Mouse (Mus musculus): Measurements from ENCODE around the gene 9430097D07Rik.

Gene 9430097D07Rik

GRCm38 (mm10) chr2:32534061-32534732 is 41.3 kb downstream of the 9430097D07Rik start:
- no peak for DNase-seq (ENCODE audit: low read depth)

GRCm38 (mm10) chr2:32533163-32533562 is 42.3 kb downstream of the 9430097D07Rik start:
- no peak for DNase-seq (ENCODE audit: low read depth)

- no peak for DNase-seq (ENCODE audit: low read depth)
These were observed 45.0 kb downstream of the 9430097D07Rik start for GRCm38 (mm10) chr2:32530479-32530878.

- no peak for DNase-seq (ENCODE audit: low read depth)
These were observed 47.2 kb downstream of the 9430097D07Rik start for GRCm38 (mm10) chr2:32528326-32528725.

GRCm38 (mm10) chr2:32527468-32527966 is 48.0 kb downstream of the 9430097D07Rik start:
- DNase-seq (ENCODE audit: low read depth) = no peak

- DNase-seq (ENCODE audit: low read depth) = no peak
These were observed 49.7 kb downstream of the 9430097D07Rik start for GRCm38 (mm10) chr2:32525816-32526215.

- DNase-seq (ENCODE audit: low read depth) = no peak
These were observed 50.9 kb downstream of the 9430097D07Rik start for GRCm38 (mm10) chr2:32524536-32525031.

Data from c-Kit-positive CD71-negative TER-119-negative erythroid progenitor cells, embryonic 14.5 days (primary cell).